In the genomic region with DNA sequence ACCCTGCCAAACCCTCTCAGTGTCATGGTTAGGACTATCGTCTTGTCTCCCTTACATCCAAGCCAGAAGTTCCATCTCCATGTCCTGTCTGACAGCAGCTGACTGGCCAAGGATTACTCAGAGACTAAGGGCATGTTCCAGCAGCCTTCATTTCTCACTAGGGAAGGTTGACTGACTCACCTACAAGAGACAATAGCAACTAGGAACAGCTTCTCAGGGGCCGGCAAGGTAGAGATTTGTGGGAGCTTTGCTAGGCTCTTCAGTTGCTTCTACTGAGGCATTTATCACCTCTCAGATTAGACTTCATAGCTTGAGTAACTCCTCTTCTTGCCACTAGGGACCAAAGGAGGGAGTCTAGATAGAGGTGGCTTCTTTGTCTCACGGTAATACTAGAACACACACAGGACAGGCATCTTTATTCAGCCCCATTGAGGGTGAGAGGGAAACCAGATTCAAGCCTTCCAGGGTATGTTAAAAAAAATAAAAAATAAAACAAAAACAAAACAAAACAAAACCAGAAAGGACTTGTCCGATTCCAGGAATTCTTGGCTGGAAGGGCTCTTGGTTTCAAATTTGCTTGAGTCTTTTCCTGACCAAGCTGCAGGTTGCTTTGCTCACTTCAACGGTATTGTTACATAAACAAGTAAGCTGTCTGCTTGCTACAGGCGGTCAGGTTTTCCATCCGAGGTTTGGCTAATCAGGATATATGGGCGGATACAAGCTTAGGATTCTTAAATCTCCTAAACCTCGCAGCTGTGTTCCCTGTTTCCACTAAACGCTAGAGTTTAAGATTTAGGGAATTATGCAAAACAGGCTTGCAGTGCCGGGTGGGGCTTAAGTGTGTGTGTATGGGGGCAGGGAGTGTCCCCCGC, we compare ENCODE assay signal across 8 mouse cellular contexts. TPM values are rescaled to one million over a fixed set of nuclear protein-coding genes. Genes with fewer than 3 reads are reported as not detected.
A peak's percentile ranks its signal among the peaks of the same experiment; 100 is the strongest.
DNase-seq lines count a peak whose midpoint lies in the region; ATAC-seq and TF ChIP-seq lines count a peak whose summit lies in the region.

No protein-coding gene starts in this region.

- no peak for TF ChIP-seq CTCF in bone marrow, adult 2 months (IDR thresholded peaks at IDR 0.05; ENCODE audit: control insufficient read depth, insufficient read depth, low read length)
- no peak for TF ChIP-seq CTCF in small intestine, adult 2 months (IDR thresholded peaks at IDR 0.05; ENCODE audit: extremely low read depth, insufficient read length, insufficient replicate concordance, low read depth, low read length)

- WGBS in bone marrow, adult 2 months: 25% methylated on average over 12 of the region's 12 CpGs
- 19% methylated on average over 12 of the region's 12 CpGs for WGBS in hindbrain, embryonic 10.5 days
- WGBS in liver, embryonic 12.5 days (ENCODE audit: insufficient replicate concordance): 23% methylated on average over 12 of the region's 12 CpGs
- WGBS in small intestine, adult 2 months: 48% methylated on average over 12 of the region's 12 CpGs

- no peak for TF ChIP-seq POLR2A in bone marrow, adult 2 months (IDR thresholded peaks at IDR 0.05; ENCODE audit: borderline replicate concordance, control insufficient read depth, low read depth, low read length)
- no peak for TF ChIP-seq POLR2A in small intestine, adult 2 months (IDR thresholded peaks at IDR 0.05; ENCODE audit: low read depth, low read length)

- 0 out of 2 replicates have a peak, but pooled peaks cover 8% of the 10 kb centered on the region for H3K36me3 ChIP-seq in hindbrain, embryonic 10.5 days
- peaks cover 11% of the 10 kb centered on the region for H3K36me3 ChIP-seq in liver, embryonic 12.5 days
- no peaks in the 10 kb centered on the region; the same call in 1 of the 2 replicates for H3K36me3 ChIP-seq in small intestine, adult 2 months (ENCODE audit: control insufficient read depth, insufficient read depth, low read length)

- intact Hi-C loops in heart, postnatal 25 days (cut with DNase I): loop anchor here (2.0 kb wide), 1 partner anchor 54 kb away; no protein-coding TSS in a partner anchor
- intact Hi-C loops in left cerebral cortex, postnatal 4 days (cut with DNase I): no loop called here

- H3K4me1 ChIP-seq in bone marrow, adult 2 months (ENCODE audit: control insufficient read depth, insufficient read depth, low read length): no peaks in the 10 kb centered on the region; the same call in 1 of the 2 replicates
- H3K4me1 ChIP-seq in hindbrain, embryonic 10.5 days (replicated peaks): peaks cover 42% of the 10 kb centered on the region
- peaks cover 47% of the 10 kb centered on the region for H3K4me1 ChIP-seq in liver, embryonic 12.5 days
- peaks cover 21% of the 10 kb centered on the region for H3K4me1 ChIP-seq in small intestine, adult 2 months (ENCODE audit: control insufficient read depth, insufficient read depth, insufficient read length, low read length)

- peak; percentile 4; the same call in 1 of the 2 replicates for ATAC-seq in liver, embryonic 12.5 days

- H3K4me2 ChIP-seq in liver, embryonic 12.5 days: peak overlapping the region; percentile 91

- H3K9me3 ChIP-seq in hindbrain, embryonic 10.5 days: no peaks in the 10 kb centered on the region
- H3K9me3 ChIP-seq in liver, embryonic 12.5 days (replicated peaks): no peaks in the 10 kb centered on the region

- H3K4me3 ChIP-seq in bone marrow, adult 2 months (replicated peaks; ENCODE audit: control insufficient read depth, low read depth, low read length): no peak overlapping the region
- H3K4me3 ChIP-seq in hindbrain, embryonic 10.5 days: 0 out of 2 replicates have a peak overlapping the region, but pooled peaks have one; percentile 9
- H3K4me3 ChIP-seq in liver, embryonic 12.5 days: no peak overlapping the region
- no peak overlapping the region for H3K4me3 ChIP-seq in small intestine, adult 2 months (ENCODE audit: low read depth, low read length)

- H3K9ac ChIP-seq in liver, embryonic 12.5 days: no peak overlapping the region

- H3K27me3 ChIP-seq in hindbrain, embryonic 10.5 days (ENCODE audit: insufficient read depth, poor library complexity, severe bottlenecking): peaks cover 37% of the 10 kb centered on the region
- H3K27me3 ChIP-seq in liver, embryonic 12.5 days (replicated peaks): peaks cover 38% of the 10 kb centered on the region
- 0 out of 2 replicates have a peak, but pooled peaks cover 2% of the 10 kb centered on the region for H3K27me3 ChIP-seq in small intestine, adult 2 months (ENCODE audit: control insufficient read depth, insufficient read depth, low read length)

- peak; percentile 94 for DNase-seq in heart, adult 11 months
- DNase-seq in heart, postnatal 25 days (ENCODE audit: low spot score): no peak
- DNase-seq in hindbrain, embryonic 10.5 days (ENCODE audit: low spot score): no peak
- DNase-seq in left cerebral cortex, postnatal 4 days: no peak
- no peak for DNase-seq in left cerebral cortex, adult 11 months (ENCODE audit: low spot score)

- peak overlapping the region; percentile 52 for H3K27ac ChIP-seq in bone marrow, adult 2 months (ENCODE audit: control insufficient read depth, insufficient read depth, low read depth, low read length, poor library complexity)
- peak overlapping the region; percentile 50 for H3K27ac ChIP-seq in hindbrain, embryonic 10.5 days
- H3K27ac ChIP-seq in liver, embryonic 12.5 days: peak overlapping the region; percentile 52
- peak overlapping the region; percentile 33 for H3K27ac ChIP-seq in small intestine, adult 2 months (ENCODE audit: insufficient read depth, low read depth, low read length)

RNA-seq across cellular contexts. Expression of a gene that starts 1.3 kb away (rescaled TPM):
- 10 to 100 TPM; 56.1 to 63.6 TPM for total RNA-seq in heart, postnatal 25 days (2021)
- polyA plus RNA-seq in bone marrow, adult 2 months (2011; ENCODE audit: insufficient read depth, insufficient read length, low replicate concordance, missing spikeins): 11.4 and 18.1 TPM in 2 replicates
- polyA plus RNA-seq in hindbrain, embryonic 10.5 days (2016; fragmentation: Nextera tagmentation; extraction: Ambion mirVana): 3.7 and 4.2 TPM in 2 replicates
- polyA plus RNA-seq in liver, embryonic 12.5 days (2016; fragmentation: Nextera tagmentation; extraction: Ambion mirVana): 4.0 and 4.3 TPM in 2 replicates
- 4.4 and 6.0 TPM in 2 replicates for polyA plus RNA-seq in small intestine, adult 2 months (2012; rRNA removed)
- total RNA-seq in left cerebral cortex, postnatal 4 days (2021): 10 to 100 TPM; 12.1 to 12.3 TPM
